Mouse (Mus musculus) hindbrain, embryonic 14.5 days (tissue): Measurements from ENCODE around the gene Prrg1. TPM values are rescaled to one million over a fixed set of nuclear protein-coding genes. Genes with fewer than 3 reads are reported as not detected.
"Not testable (repeated sequence)": the region's sequence is repeated elsewhere in the genome, so short reads cannot be mapped to it uniquely, and the experiment has no call there.

Source experiments
- ATAC-seq: fragments of 200-750 bp; cut with Nextera tagmentation; 2 replicates; pipeline ENCODE4 v1.8.0; 2017; ENCODE audit warnings: moderate number of reproducible peaks, mild to moderate bottlenecking, moderate TSS enrichment, moderate library complexity; ENCODE audit not compliant: low FRiP score
- DNase-seq: peaks from one replicate; pipeline ENCODE4 v3.0.0-alpha.2; 2015; ENCODE audit warnings: low spot score
- H3K27ac ChIP-seq: fragments of 300-500 bp; sonication (generic); 2 replicates; pipeline ENCODE4 v1.5.1; 2014; ENCODE audit warnings: mild to moderate bottlenecking, moderate library complexity
- H3K27me3 ChIP-seq: fragments of 300-500 bp; sonication (generic); 2 replicates; pipeline ENCODE4 v1.6.1; 2014; ENCODE audit warnings: mild to moderate bottlenecking, low read length, mixed read lengths; ENCODE audit not compliant: control insufficient read depth, insufficient read depth
- H3K36me3 ChIP-seq: fragments of 300-500 bp; sonication (generic); replicated peaks from 2 replicates; pipeline ENCODE4 v1.6.1; 2014; ENCODE audit not compliant: control insufficient read depth, insufficient read depth
- H3K4me1 ChIP-seq: fragments of 300-500 bp; sonication (generic); replicated peaks from 2 replicates; pipeline ENCODE4 v1.6.1; 2014; ENCODE audit warnings: antibody characterized with exemption, low read length, mixed read lengths; ENCODE audit not compliant: control insufficient read depth, insufficient read depth
- H3K4me2 ChIP-seq: fragments of 300-500 bp; sonication (generic); replicated peaks from 2 replicates; pipeline ENCODE4 v1.6.1; 2014; ENCODE audit warnings: mild to moderate bottlenecking, moderate library complexity
- H3K4me3 ChIP-seq: fragments of 300-500 bp; sonication (generic); replicated peaks from 2 replicates; pipeline ENCODE4 v1.5.1; 2014; ENCODE audit warnings: mild to moderate bottlenecking, low read length
- H3K9ac ChIP-seq: fragments of 300-500 bp; sonication (generic); 2 replicates; pipeline ENCODE4 v1.6.1; 2014
- H3K9me3 ChIP-seq: fragments of 300-500 bp; sonication (generic); 2 replicates; pipeline ENCODE4 v1.6.1; 2016; ENCODE audit warnings: low read length; ENCODE audit not compliant: control insufficient read depth
- WGBS: fragments of 180-500 bp; shearing (Covaris S2); extraction: QIAGEN DNeasy Blood & Tissue Kit; methylation state at CpG from one replicate; pipeline ENCODE4 v1.1.7; 2014; 5-methylcytosine and 5-hydroxymethylcytosine counted together
- polyA plus RNA-seq: library from polyadenylated mRNA; unstranded; fragments of >200 nt; fragmentation: Nextera tagmentation; extraction: Ambion mirVana; gene quantifications from 2 replicates; pipeline ENCODE4 v1.2.1, GENCODE M21; 2014

The Prrg1 gene
- polyA plus RNA-seq, 1 experiment from 2014 or later, result 8.8 TPM

DNA sequence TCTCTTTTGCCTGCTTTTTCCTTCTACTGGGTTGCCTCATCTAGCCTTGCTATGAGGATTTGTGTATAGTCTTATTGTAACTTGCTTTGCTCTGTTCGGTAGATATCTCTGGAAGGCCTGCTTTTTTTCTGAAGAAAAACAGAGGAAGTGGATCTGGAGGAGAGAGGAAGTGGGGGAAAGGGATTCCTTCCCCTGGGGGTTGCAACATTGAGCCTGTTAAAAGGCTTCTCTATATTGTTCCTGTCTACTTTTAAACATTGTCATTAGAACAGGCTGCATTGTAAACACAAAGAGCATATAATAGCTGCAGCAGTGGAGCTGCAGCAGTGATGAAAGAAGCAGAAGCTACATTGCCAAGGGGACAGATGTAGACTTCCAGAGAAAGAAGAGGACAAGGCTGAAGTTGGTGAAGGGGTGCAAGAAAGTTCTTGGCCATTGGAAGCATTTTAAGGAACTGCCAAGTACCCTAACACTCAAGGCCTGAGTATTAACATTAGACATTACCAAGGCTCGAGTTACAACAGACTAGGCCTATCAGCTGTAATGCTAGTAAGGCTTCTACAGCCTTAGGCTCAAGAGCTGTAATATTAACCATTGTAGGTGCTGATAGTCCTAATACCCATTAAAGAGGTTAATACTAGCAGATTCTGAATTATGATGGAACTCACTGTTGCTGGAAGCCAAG is 44.9 kb downstream of the Prrg1 start:
- 77% methylated on average over 2 of the region's 2 CpGs for WGBS
- no peak overlapping the region for H3K4me2 ChIP-seq
- H3K4me1 ChIP-seq, result no peaks in the 10 kb centered on the region
- H3K27me3 ChIP-seq, result no peaks in the 10 kb centered on the region
- H3K9ac ChIP-seq, result no peak overlapping the region
- H3K9me3 ChIP-seq, result no peaks in the 10 kb centered on the region
- H3K36me3 ChIP-seq, result no peaks in the 10 kb centered on the region
- H3K27ac ChIP-seq, result no peak overlapping the region
- ATAC-seq (no peak), DNase-seq (no peak)
- no peak overlapping the region for H3K4me3 ChIP-seq

DNA sequence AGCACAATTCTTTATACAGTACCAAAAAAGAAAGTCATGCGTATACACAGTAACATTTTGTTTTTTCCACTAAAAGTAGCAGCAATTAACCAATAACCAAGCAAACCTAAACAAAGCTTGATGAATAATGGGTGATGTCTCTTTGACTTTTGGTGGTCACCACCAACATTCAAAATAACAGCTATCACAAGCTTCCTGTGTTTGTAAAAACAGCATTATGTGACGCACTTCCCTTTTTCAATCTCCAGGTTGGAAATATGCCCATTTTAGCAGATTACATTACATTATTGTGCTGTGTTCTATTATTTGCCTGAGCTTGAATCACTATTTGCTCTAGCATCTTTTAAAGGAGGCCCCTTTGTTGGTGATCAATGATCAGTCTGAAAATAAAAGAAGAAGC is 65.4 kb downstream of the Prrg1 start:
- Histone ChIP-seq H3K27me3 (no peaks in the 10 kb centered on the region), H3K4me3 (no peak overlapping the region), H3K9ac (no peak overlapping the region)

DNA sequence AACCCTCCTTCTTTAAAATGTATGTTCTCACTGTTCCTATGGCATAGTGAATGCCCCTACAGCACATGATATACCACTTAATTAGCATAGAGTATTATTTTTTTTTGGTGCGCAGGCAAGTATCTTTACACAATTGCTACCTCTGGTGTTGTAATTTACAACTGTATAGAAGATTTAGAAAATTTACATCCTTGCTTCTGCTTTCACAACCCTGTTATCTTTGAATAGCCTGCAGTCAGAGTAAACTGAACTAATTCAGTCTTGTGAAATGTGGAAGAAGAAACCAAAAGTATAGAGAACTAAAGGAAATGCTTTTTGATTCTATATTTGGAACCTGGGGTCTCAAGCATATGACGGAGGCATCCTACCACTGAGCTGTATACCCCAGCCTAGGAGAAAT is 100.7 kb downstream of the Prrg1 start:
- WGBS, result 91% methylated on average over 2 of the region's 2 CpGs
- Histone ChIP-seq H3K36me3 (no peaks in the 10 kb centered on the region), H3K27ac (no peak overlapping the region), H3K4me3 (no peak overlapping the region), H3K9ac (no peak overlapping the region), H3K9me3 (no peaks in the 10 kb centered on the region), H3K4me1 (no peaks in the 10 kb centered on the region), H3K27me3 (no peaks in the 10 kb centered on the region), H3K4me2 (no peak overlapping the region)
- DNase-seq (no peak), ATAC-seq (no peak)

More for the DNA sequence above, 65.4 kb downstream of the Prrg1 start:
- WGBS, result 92% methylated on average over 2 of the region's 2 CpGs
- DNase-seq (no peak), ATAC-seq (no peak)
- Histone ChIP-seq H3K36me3 (no peaks in the 10 kb centered on the region), H3K4me1 (no peaks in the 10 kb centered on the region), H3K4me2 (no peak overlapping the region), H3K9me3 (no peaks in the 10 kb centered on the region), H3K27ac (no peak overlapping the region)

DNA sequence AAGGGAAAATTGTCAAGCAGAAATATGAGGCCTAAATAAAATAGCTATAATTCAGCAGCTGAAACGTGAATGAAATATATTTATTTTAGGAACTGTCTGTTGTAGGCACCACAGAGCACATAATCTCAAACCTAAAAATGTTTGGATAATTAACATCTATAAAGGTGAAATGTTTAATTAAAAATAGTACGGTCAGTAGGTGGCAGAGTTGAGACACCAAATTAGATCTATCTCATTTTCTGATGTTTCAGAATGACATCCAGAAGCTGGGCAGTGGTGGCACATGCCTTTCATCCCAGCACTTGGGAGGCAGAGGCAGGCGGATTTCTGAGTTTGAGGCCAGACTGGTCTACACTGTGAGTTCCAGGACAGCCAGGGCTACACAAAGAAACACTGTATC is 104.0 kb downstream of the Prrg1 start:
- Histone ChIP-seq H3K4me2 (no peak overlapping the region), H3K9me3 (no peaks in the 10 kb centered on the region), H3K4me1 (no peaks in the 10 kb centered on the region), H3K27ac (no peak overlapping the region), H3K27me3 (no peaks in the 10 kb centered on the region), H3K36me3 (no peaks in the 10 kb centered on the region), H3K9ac (no peak overlapping the region), H3K4me3 (no peak overlapping the region)
- no peak for DNase-seq
- no peak for ATAC-seq
- WGBS, result 77% methylated on average over 3 of the region's 3 CpGs

DNA sequence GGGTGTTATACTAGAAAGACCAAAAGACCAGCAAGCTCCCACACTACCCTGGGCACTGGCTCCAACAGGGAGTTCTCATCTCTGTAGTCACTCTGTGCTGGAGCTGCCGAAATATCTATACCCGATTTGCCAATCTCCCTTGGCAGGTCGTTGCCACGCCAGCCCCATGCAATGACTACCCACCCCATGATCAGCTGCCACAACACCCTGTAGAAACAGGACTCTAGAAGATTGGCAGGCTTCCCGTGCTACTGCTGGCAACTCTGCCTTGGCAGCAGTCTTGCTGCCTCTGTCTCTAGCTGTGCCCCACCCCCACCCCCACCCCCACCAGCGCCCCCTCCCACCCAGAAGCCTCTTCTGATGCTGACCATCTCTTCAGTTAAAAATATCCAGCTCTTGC is 149.3 kb downstream of the Prrg1 start:
- WGBS, result 84% methylated on average over 6 of the region's 6 CpGs
- Histone ChIP-seq H3K9ac (no peak overlapping the region), H3K4me3 (no peak overlapping the region), H3K4me2 (no peak overlapping the region), H3K27me3 (no peaks in the 10 kb centered on the region), H3K4me1 (no peaks in the 10 kb centered on the region), H3K9me3 (no peaks in the 10 kb centered on the region), H3K36me3 (no peaks in the 10 kb centered on the region), H3K27ac (no peak overlapping the region)
- no peak for ATAC-seq
- DNase-seq, result peak; percentile 24

DNA sequence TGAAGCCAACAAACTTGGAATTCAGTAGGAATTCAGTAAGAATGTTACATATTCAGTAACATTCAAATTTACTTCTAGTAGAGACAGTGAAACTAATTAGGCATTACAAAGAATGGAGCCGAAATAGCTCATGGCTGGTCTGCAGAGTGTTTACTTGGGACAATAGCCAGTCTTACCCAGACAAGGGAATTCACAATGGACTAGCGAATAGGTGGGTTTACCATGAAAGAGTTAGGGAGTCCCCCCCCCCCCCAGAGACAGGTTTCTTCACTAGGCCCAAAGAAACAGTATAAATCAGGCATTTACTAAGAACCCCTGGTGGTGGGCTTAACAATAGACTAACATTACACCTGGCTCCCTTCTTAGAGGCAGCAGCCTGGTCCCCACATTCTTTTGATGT is 180.3 kb downstream of the Prrg1 start:
- ATAC-seq, result not testable (repeated sequence)

More for the DNA sequence above, 180.3 kb downstream of the Prrg1 start:
- H3K27ac ChIP-seq, H3K4me2 ChIP-seq, DNase-seq, H3K36me3 ChIP-seq, H3K9ac ChIP-seq, H3K4me1 ChIP-seq, H3K27me3 ChIP-seq, H3K4me3 ChIP-seq, H3K9me3 ChIP-seq: not testable (repeated sequence)
- WGBS, result 89% methylated on average over 2 of the region's 2 CpGs

Other genes starting within 250 kb of the Prrg1 start
- not detected in 2 replicates for gene 4930480E11Rik, start 214.3 kb downstream of the Prrg1 start, polyA plus RNA-seq
- not detected in 2 replicates for gene Fam47c, start 153.9 kb upstream of the Prrg1 start, polyA plus RNA-seq